Mouse (Mus musculus) CD4-positive naive resting alpha-beta T cell, adult 76 days (primary cell): ENCODE data around the gene Gm17190. TPM values are rescaled to one million over a fixed set of nuclear protein-coding genes. Genes with fewer than 3 reads are reported as not detected.

Experiments used
- total RNA-seq: library from RNA; stranded (reverse); gene quantifications from one replicate; pipeline ENCODE4 v1.2.4, GENCODE M21; 2023

The Gm17190 gene
- not detected for total RNA-seq

DNA sequence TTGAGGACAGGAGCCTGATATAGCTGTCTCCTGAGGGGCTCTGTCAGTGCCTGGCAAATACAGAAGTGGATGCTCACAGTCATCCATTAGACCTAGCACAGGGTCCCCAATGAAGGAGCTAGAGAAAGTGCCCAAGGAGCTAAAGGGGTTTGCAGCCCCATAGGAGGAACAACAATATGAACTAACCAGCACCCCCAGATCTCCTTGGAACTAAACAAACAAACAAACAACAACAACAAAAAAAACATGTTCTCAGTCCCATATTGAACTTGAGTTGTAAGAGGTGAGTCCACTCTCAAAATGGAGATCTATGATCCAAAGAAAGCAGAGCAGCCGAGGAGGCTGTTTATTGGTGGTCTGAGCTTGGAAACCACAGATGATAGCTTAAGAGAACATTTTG is at the start of gene Gm17190:
Gene Gm17190 (plus strand): TSS at position 301 of the 400 bp plus-strand sequence.

DNA sequence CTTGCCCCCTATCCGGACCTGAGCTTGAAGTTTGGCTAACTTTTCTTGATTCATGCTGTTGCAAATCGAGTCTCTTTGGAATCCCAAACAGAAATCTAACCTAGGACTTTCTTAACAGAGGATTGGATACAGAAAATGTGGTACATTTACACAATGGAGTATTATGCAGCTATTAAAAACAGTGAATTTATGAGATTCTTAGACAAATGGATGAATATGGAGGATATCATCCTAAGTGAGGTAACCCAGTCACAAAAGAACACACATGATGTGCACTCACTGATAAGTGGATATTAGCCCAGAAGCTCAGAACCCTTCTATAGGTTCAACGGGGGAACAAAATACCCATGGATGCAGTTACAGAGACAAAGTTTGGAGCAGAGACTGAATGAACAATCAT is 578 bp upstream of the Gm17190 start, which contains the start of gene Gm20075:
Gene Gm20075 (minus strand): TSS at position 101 of the 400 bp plus-strand sequence.

DNA sequence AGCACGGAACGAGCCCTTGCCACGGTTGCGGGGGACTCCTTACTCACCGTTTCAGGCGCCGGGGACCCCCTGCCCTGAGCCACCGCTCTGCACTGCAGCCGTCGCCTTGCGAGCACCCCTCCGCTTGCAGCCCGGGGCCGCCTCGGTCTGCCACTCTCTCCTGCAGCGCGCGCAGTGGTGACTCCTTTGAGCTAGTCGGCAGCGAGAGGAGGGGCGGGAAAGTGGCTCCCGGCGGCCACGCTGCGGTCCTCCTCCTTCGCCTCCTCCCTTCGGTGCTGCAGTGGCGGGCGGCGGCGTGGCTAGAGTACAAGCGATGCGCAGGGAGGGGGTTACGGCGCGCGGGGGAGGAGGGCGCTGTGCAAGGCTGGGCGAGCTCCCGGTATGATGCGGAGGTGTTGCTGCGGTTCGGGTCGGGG is 50.6 kb downstream of the Gm17190 start, which contains the start of gene Sv2c:
Gene Sv2c (minus strand): TSS at position 177 of the 416 bp plus-strand sequence.

Other genes with a start within 250 kb of the Gm17190 start
- gene Iqgap2, start 190.1 kb upstream of the Gm17190 start, total RNA-seq, result 58.8 TPM
- 12.6 TPM for gene Gm20075, start 678 bp upstream of the Gm17190 start, total RNA-seq
- gene Sv2c, start 50.5 kb downstream of the Gm17190 start, total RNA-seq, result 0.59 TPM